In the genomic region with DNA sequence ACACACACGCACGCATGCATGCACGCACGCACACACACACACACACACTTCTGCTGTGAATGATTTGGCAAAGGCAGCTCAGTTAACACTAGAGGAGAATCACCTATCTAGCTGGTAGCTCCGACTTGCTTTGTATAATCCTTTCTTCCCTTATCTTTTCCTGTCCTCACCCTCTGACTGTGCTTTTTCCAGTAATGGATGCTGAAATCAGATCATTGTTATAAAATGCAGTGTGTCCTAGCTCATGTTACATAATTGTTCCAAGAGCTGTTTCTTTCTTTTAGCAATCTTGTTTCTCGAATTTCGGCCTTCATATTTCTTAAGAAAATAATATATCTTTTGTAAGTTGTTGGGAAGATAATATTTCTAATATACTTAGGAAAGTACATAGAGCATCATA, we compare ENCODE assay signal across 25 mouse cellular contexts.
"Had no signal": no experiment of that assay in that cellular context is flagged by ENCODE, and none has a peak within 500 bp of the region (broad histone marks: within the 10 kb centered on the region; RNA-seq: fewer than 3 reads in every experiment).

No protein-coding gene starts in this region.

- H3K27ac ChIP-seq: heart, adult 2 months; heart, embryonic 13.5 days; heart, embryonic 15.5 days; hindbrain, embryonic 13.5 days; hindbrain, embryonic 15.5 days; hindbrain, postnatal 0 days; kidney, embryonic 15.5 days; kidney, postnatal 0 days; limb, embryonic 13.5 days; limb, embryonic 15.5 days; liver, embryonic 12.5 days; liver, embryonic 14.5 days had no signal

- ATAC-seq: hindbrain, postnatal 0 days; intestine, embryonic 16.5 days; liver, embryonic 12.5 days had no signal

- H3K4me3 ChIP-seq: heart, adult 2 months; heart, embryonic 13.5 days; heart, embryonic 15.5 days; hindbrain, embryonic 13.5 days; hindbrain, embryonic 15.5 days; kidney, embryonic 15.5 days; limb, embryonic 13.5 days; limb, embryonic 15.5 days; liver, embryonic 12.5 days had no signal

- DNase-seq: gastrocnemius, postnatal 14 days; gastrocnemius, postnatal 36 days; heart, adult 11 months; heart, adult 2 months; heart, postnatal 14 days; heart, postnatal 36 days; kidney, adult 11 months; kidney, adult 2 months; kidney, adult 9 months; kidney, postnatal 14 days; kidney, postnatal 36 days; layer of hippocampus, postnatal 36 days; left cerebral cortex, postnatal 4 days had no signal
